Mouse (Mus musculus) E14TG2a.4 (cell line): ENCODE results near the gene Zim1.

Experiments
- CTCF ChIP-seq: conservative IDR thresholded peaks from 2 replicates; pipeline ENCODE4 v1.5.1; 2014; ENCODE audit warnings: low read length
- NANOG ChIP-seq: IDR thresholded peaks from 2 replicates; pipeline ENCODE4 v1.6.1; 2014; ENCODE audit warnings: borderline replicate concordance, low read length, mixed read lengths
- POU5F1 ChIP-seq: IDR thresholded peaks from 2 replicates; pipeline ENCODE4 v1.6.1; 2014; ENCODE audit warnings: low read length, borderline replicate concordance

DNA sequence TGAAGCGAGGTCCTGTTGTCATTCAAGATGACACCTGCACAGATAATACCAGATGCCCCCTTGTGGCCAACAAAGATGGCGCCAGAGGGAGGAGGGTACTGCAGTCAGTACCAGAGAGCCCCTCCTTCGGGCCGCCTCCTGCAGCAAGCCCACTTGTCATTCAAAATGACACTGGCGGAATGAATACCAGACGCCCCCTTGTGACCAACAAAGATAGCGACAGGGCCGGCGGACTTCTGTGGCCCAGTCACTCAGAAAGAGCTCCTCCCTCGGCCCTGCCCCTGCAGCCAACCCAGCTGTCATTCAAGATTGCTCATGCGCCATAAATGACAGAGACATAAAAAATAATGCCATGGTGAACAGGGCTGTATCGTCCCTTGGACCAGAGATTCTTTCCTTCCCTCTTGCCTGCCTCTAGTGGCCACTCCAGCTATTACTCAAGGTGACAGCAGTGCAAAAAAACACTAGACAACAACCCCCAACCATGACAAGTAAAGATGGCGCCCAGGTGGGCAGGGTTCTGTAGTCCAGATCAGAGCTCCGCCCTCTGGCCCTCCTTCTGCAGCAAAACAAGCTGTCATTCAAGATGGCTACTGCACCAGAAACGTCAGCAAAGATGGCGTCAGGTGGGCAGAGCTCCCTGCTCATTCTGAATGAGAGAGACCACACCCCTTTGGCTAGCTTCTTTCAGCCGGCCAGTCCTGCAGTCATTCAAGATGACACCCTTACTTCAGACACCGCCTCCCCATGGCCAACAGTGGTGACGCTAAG is 31.3 kb upstream of the Zim1 start:
- TF ChIP-seq CTCF (peak; percentile 51), NANOG (no peak), POU5F1 (no peak)
